Mouse (Mus musculus): ENCODE data around the gene Tbc1d2b. TPM values are rescaled to one million over a fixed set of nuclear protein-coding genes. Genes with fewer than 3 reads are reported as not detected.

Gene Tbc1d2b
- polyA plus RNA-seq, 1 experiment from 2014 or later, result 13.2 TPM

DNA sequence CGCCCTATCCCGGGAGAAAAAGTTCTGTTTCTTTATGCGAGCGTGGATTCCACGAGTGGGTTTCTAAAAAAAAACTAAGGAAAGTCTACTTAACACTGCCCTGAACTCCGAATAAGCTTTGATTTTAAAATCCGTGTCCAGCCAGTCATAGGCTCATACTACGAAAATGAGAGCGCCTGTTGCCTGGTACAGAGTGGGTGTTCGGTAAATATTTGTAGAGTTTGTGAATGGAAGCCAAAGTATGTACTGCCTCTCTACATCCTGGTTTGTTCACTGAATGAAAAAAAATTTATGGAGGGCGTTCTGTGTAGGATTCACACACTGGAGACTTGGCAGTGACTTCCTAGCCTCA lies 316 bp upstream of the Tbc1d2b start:
- peak; percentile 4; the same call in 1 of the 2 replicates for ATAC-seq (replicated peaks; ENCODE audit: low FRiP score)
- Histone ChIP-seq H3K36me3 (ENCODE audit: control insufficient read depth, insufficient read depth, low read length) (no peaks in the 10 kb centered on the region), H3K27me3 (replicated peaks; ENCODE audit: control insufficient read depth, insufficient read depth, low read length) (no peaks in the 10 kb centered on the region), H3K9me3 (ENCODE audit: control insufficient read depth, low read length) (no peaks in the 10 kb centered on the region), H3K27ac (ENCODE audit: low read depth, low read length) (no peak overlapping the region), H3K9ac (ENCODE audit: low read depth, low read length) (peak overlapping the region; percentile 91), H3K4me3 (ENCODE audit: low read depth, low read length) (peak overlapping the region; percentile 90), H3K4me2 (peak overlapping the region; percentile 87), H3K4me1 (replicated peaks; ENCODE audit: control insufficient read depth, insufficient read depth, low read length) (peaks cover 12% of the 10 kb centered on the region)
- WGBS, result 20% methylated on average over 11 of the region's 11 CpGs
- DNase-seq (ENCODE audit: low spot score), result no peak

DNA sequence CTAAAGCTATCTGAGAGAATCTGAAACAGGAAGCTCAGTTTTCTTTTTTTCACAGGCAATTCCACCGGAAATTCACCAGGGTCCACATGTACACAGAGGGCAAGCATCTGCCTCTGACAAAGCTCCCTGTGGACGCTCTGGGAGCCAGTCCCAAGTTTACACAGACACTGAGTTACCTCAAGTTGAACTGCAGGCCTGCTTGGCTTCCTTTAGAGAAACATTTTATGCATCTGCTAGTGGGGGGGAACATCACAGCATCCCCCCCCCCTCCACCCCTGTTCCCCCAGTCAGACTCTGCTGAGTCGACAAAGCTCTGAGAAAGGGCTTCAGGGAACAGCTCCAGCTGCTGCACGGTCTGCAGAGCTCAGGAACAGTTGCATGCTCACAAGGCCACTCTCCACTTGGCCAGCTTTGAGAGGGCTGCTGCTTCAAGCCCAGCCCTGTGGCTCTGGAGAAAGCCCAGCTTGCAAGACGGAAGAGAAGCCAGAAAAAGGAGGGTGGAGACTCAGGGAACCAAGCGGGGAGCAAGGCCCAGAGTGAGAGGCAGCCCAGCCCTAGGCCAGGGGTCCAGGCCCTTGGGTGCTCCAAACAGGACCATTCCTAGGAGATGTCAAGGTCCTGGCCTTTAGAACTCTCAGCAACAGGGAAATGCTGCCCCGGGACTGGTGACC lies 1.5 kb downstream of the Tbc1d2b start:
- ATAC-seq (replicated peaks; ENCODE audit: low FRiP score) (peak; percentile 25), DNase-seq (ENCODE audit: low spot score) (peak; percentile 40)
- Histone ChIP-seq H3K9me3 (ENCODE audit: control insufficient read depth, low read length) (no peaks in the 10 kb centered on the region), H3K27me3 (replicated peaks; ENCODE audit: control insufficient read depth, insufficient read depth, low read length) (no peaks in the 10 kb centered on the region), H3K4me3 (ENCODE audit: low read depth, low read length) (peak overlapping the region; percentile 90), H3K36me3 (ENCODE audit: control insufficient read depth, insufficient read depth, low read length) (no peaks in the 10 kb centered on the region), H3K4me1 (replicated peaks; ENCODE audit: control insufficient read depth, insufficient read depth, low read length) (peaks cover 12% of the 10 kb centered on the region), H3K27ac (ENCODE audit: low read depth, low read length) (peak overlapping the region; percentile 70), H3K4me2 (peak overlapping the region; percentile 87), H3K9ac (ENCODE audit: low read depth, low read length) (peak overlapping the region; percentile 91)
- 31% methylated on average over 7 of the region's 7 CpGs for WGBS

GRCm38 (mm10) chr9:90266926-90267325 lies 3.7 kb downstream of the Tbc1d2b start:
- WGBS, result 92% methylated on average over 10 of the region's 10 CpGs
- H3K9me3 ChIP-seq (ENCODE audit: control insufficient read depth, low read length), result no peaks in the 10 kb centered on the region
- H3K4me1 ChIP-seq (replicated peaks; ENCODE audit: control insufficient read depth, insufficient read depth, low read length), result peaks cover 24% of the 10 kb centered on the region
- no peak for DNase-seq (ENCODE audit: low spot score)
- no peak for ATAC-seq (replicated peaks; ENCODE audit: low FRiP score)
- no peaks in the 10 kb centered on the region for H3K36me3 ChIP-seq (ENCODE audit: control insufficient read depth, insufficient read depth, low read length)
- no peak overlapping the region for H3K4me2 ChIP-seq
- no peak overlapping the region for H3K4me3 ChIP-seq (ENCODE audit: low read depth, low read length)
- H3K27ac ChIP-seq (ENCODE audit: low read depth, low read length), result no peak overlapping the region
- H3K27me3 ChIP-seq (replicated peaks; ENCODE audit: control insufficient read depth, insufficient read depth, low read length), result no peaks in the 10 kb centered on the region
- H3K9ac ChIP-seq (ENCODE audit: low read depth, low read length), result no peak overlapping the region

DNA sequence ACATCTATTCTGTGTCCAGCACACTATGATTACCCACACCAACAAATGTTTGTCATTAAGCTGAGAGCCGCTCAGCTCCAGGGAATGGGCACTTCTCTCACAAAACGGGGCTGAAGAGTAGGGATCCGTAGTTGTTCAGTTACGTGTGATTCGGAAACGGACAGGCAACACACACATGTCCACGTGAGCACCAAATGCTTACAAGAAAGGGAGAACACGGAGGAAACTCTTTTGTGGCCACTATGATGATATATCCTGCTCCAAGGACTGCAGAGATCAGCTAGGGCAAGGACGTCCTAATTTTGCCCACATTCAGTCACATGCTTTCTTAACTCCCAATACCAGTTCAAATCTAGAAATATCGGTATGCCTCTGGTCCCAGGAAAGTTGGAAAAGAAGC lies 4.5 kb downstream of the Tbc1d2b start:
- Histone ChIP-seq H3K27ac (ENCODE audit: low read depth, low read length) (no peak overlapping the region), H3K9ac (ENCODE audit: low read depth, low read length) (no peak overlapping the region), H3K4me1 (replicated peaks; ENCODE audit: control insufficient read depth, insufficient read depth, low read length) (peaks cover 33% of the 10 kb centered on the region)

GRCm38 (mm10) chr9:90265322-90266039 lies 5.1 kb downstream of the Tbc1d2b start:
- Histone ChIP-seq H3K4me1 (replicated peaks; ENCODE audit: control insufficient read depth, insufficient read depth, low read length) (peaks cover 39% of the 10 kb centered on the region), H3K9ac (ENCODE audit: low read depth, low read length) (no peak overlapping the region)
- 89% methylated on average over 5 of the region's 5 CpGs for WGBS

More for the DNA sequence above, 4.5 kb downstream of the Tbc1d2b start:
- ATAC-seq (replicated peaks; ENCODE audit: low FRiP score), result no peak
- H3K36me3 ChIP-seq (ENCODE audit: control insufficient read depth, insufficient read depth, low read length), result no peaks in the 10 kb centered on the region
- 87% methylated on average over 10 of the region's 10 CpGs for WGBS
- no peak overlapping the region for H3K4me2 ChIP-seq
- no peaks in the 10 kb centered on the region for H3K9me3 ChIP-seq (ENCODE audit: control insufficient read depth, low read length)
- no peaks in the 10 kb centered on the region for H3K27me3 ChIP-seq (replicated peaks; ENCODE audit: control insufficient read depth, insufficient read depth, low read length)
- H3K4me3 ChIP-seq (ENCODE audit: low read depth, low read length), result no peak overlapping the region
- no peak for DNase-seq (ENCODE audit: low spot score)

DNA sequence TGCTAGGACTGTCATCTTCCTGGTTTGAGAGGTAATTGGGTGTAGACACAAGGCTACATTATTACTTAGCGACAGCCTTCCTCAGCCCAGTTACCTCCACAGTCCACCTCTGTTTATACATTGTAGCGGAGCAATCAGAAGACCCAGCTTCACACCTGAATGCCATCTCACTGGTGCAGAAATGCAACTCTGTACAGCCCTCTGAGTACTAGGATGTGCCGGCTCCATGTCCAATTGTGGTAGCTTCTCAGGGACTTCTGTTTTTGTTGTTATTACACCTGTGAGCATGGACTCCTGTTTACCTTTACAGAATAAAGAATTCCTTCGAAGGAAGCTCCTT lies 7.3 kb downstream of the Tbc1d2b start:
- Histone ChIP-seq H3K4me1 (replicated peaks; ENCODE audit: control insufficient read depth, insufficient read depth, low read length) (peaks cover 49% of the 10 kb centered on the region), H3K9me3 (ENCODE audit: control insufficient read depth, low read length) (no peaks in the 10 kb centered on the region), H3K27ac (ENCODE audit: low read depth, low read length) (peak overlapping the region; percentile 33; the same call in 1 of the 2 replicates), H3K9ac (ENCODE audit: low read depth, low read length) (no peak overlapping the region), H3K27me3 (replicated peaks; ENCODE audit: control insufficient read depth, insufficient read depth, low read length) (no peaks in the 10 kb centered on the region), H3K4me3 (ENCODE audit: low read depth, low read length) (no peak overlapping the region), H3K36me3 (ENCODE audit: control insufficient read depth, insufficient read depth, low read length) (no peaks in the 10 kb centered on the region), H3K4me2 (no peak overlapping the region)
- 86% methylated on average over 4 of the region's 4 CpGs for WGBS
- ATAC-seq (replicated peaks; ENCODE audit: low FRiP score), result no peak
- DNase-seq (ENCODE audit: low spot score), result no peak

More at GRCm38 (mm10) chr9:90265322-90266039, 5.1 kb downstream of the Tbc1d2b start:
- no peak overlapping the region for H3K4me3 ChIP-seq (ENCODE audit: low read depth, low read length)
- no peak for ATAC-seq (replicated peaks; ENCODE audit: low FRiP score)
- no peaks in the 10 kb centered on the region for H3K27me3 ChIP-seq (replicated peaks; ENCODE audit: control insufficient read depth, insufficient read depth, low read length)
- no peaks in the 10 kb centered on the region for H3K36me3 ChIP-seq (ENCODE audit: control insufficient read depth, insufficient read depth, low read length)
- no peaks in the 10 kb centered on the region for H3K9me3 ChIP-seq (ENCODE audit: control insufficient read depth, low read length)
- no peak overlapping the region for H3K27ac ChIP-seq (ENCODE audit: low read depth, low read length)
- DNase-seq (ENCODE audit: low spot score), result no peak
- no peak overlapping the region for H3K4me2 ChIP-seq

- H3K4me1 ChIP-seq (replicated peaks; ENCODE audit: control insufficient read depth, insufficient read depth, low read length), result peaks cover 54% of the 10 kb centered on the region
- no peak overlapping the region for H3K9ac ChIP-seq (ENCODE audit: low read depth, low read length)
- DNase-seq (ENCODE audit: low spot score) (no peak), ATAC-seq (replicated peaks; ENCODE audit: low FRiP score) (no peak)
- peak overlapping the region; percentile 33; the same call in 1 of the 2 replicates for H3K27ac ChIP-seq (ENCODE audit: low read depth, low read length)
- H3K27me3 ChIP-seq (replicated peaks; ENCODE audit: control insufficient read depth, insufficient read depth, low read length), result no peaks in the 10 kb centered on the region
- no peaks in the 10 kb centered on the region for H3K36me3 ChIP-seq (ENCODE audit: control insufficient read depth, insufficient read depth, low read length)
- H3K9me3 ChIP-seq (ENCODE audit: control insufficient read depth, low read length), result no peaks in the 10 kb centered on the region
- WGBS, result 76% methylated on average over 7 of the region's 7 CpGs
- no peak overlapping the region for H3K4me2 ChIP-seq
- H3K4me3 ChIP-seq (ENCODE audit: low read depth, low read length), result no peak overlapping the region
Observed at GRCm38 (mm10) chr9:90262591-90263339, 7.8 kb downstream of the Tbc1d2b start.

DNA sequence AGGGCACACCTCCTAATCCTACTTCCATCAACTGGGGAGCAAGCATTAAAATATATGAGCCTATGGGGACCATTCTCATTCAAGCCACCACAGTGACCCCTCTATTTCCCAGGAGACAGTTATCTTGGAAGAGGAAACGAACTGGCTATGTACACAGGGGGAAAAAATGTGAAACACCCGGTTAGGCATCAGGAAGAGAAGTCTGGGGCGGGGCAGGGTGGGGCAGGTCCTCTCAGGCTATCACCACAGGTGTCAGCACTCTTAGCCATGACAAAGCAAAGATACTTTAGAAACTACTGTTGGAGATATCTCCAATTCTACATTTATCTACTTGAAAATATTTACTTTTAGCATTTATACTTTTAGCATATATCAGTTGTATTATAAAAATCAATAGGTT lies 8.5 kb downstream of the Tbc1d2b start:
- Histone ChIP-seq H3K36me3 (ENCODE audit: control insufficient read depth, insufficient read depth, low read length) (no peaks in the 10 kb centered on the region), H3K27me3 (replicated peaks; ENCODE audit: control insufficient read depth, insufficient read depth, low read length) (no peaks in the 10 kb centered on the region), H3K9me3 (ENCODE audit: control insufficient read depth, low read length) (no peaks in the 10 kb centered on the region), H3K9ac (ENCODE audit: low read depth, low read length) (no peak overlapping the region), H3K27ac (ENCODE audit: low read depth, low read length) (peak overlapping the region; percentile 40; the same call in 1 of the 2 replicates), H3K4me1 (replicated peaks; ENCODE audit: control insufficient read depth, insufficient read depth, low read length) (peaks cover 60% of the 10 kb centered on the region), H3K4me2 (peak overlapping the region; percentile 46), H3K4me3 (ENCODE audit: low read depth, low read length) (no peak overlapping the region)
- ATAC-seq (replicated peaks; ENCODE audit: low FRiP score), result peak; percentile 59
- WGBS, result 35% methylated on average over 3 of the region's 3 CpGs
- DNase-seq (ENCODE audit: low spot score), result no peak
